19 mouse cellular contexts compared by ENCODE assay signal in the genomic region with DNA sequence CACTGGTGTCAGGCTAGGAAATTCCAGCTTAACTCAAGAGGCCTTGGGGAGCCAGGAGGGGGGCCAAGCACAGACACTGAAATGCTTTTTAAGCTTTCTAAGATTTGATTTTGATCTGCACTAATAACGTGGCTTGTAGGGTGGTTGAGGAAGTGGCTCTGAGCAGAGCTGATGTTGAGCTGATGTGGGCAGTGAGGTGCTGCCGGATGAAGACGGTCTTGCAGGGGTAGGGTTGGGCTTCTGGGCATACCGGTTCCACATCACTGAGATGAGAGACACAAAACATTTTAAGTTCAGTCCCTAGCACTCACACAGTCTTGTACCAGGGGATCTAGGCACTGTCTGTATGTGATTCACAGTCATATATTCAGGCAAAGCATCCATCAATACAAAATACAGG.
"Had no signal": no experiment of that assay in that cellular context is flagged by ENCODE, and none has a peak within 500 bp of the region (broad histone marks: within the 10 kb centered on the region; RNA-seq: fewer than 3 reads in every experiment).

No protein-coding gene starts in this region.

- H3K9ac ChIP-seq: intestine, embryonic 15.5 days; kidney, embryonic 15.5 days; limb, embryonic 12.5 days; limb, embryonic 15.5 days; liver, embryonic 12.5 days; liver, embryonic 15.5 days; midbrain, embryonic 13.5 days; stomach, embryonic 15.5 days had no signal

- H3K4me1 ChIP-seq: midbrain, embryonic 13.5 days had no signal

- H3K27me3 ChIP-seq: intestine, embryonic 15.5 days; kidney, embryonic 15.5 days; limb, embryonic 12.5 days; limb, embryonic 15.5 days; liver, embryonic 12.5 days; liver, embryonic 15.5 days; midbrain, embryonic 13.5 days; stomach, embryonic 15.5 days had no signal

- DNase-seq: kidney, adult 11 months; kidney, adult 8-10 months; kidney, postnatal 10 days; kidney, postnatal 36 days; layer of hippocampus, postnatal 36 days; left cerebral cortex, postnatal 4 days; lung, adult 2 months; lung, postnatal 14 days; thymus, postnatal 25 days had no signal

- H3K9me3 ChIP-seq: intestine, embryonic 15.5 days; kidney, embryonic 15.5 days; limb, embryonic 12.5 days; limb, embryonic 15.5 days; liver, embryonic 12.5 days; liver, embryonic 15.5 days; midbrain, embryonic 13.5 days; stomach, embryonic 15.5 days had no signal

- ATAC-seq: intestine, embryonic 15.5 days; liver, embryonic 12.5 days; midbrain, embryonic 13.5 days; midbrain, embryonic 16.5 days had no signal

- H3K27ac ChIP-seq: intestine, embryonic 15.5 days; left cerebral cortex, adult 2 months; limb, embryonic 12.5 days; limb, embryonic 15.5 days; liver, embryonic 12.5 days; liver, embryonic 15.5 days; midbrain, embryonic 13.5 days; stomach, embryonic 15.5 days had no signal

- H3K4me3 ChIP-seq: intestine, embryonic 15.5 days; kidney, embryonic 15.5 days; left cerebral cortex, adult 2 months; limb, embryonic 12.5 days; limb, embryonic 15.5 days; liver, embryonic 12.5 days; liver, embryonic 15.5 days; midbrain, embryonic 13.5 days; stomach, embryonic 15.5 days had no signal

- H3K4me2 ChIP-seq: intestine, embryonic 15.5 days; kidney, embryonic 15.5 days; limb, embryonic 12.5 days; limb, embryonic 15.5 days; liver, embryonic 12.5 days; liver, embryonic 15.5 days; midbrain, embryonic 13.5 days; stomach, embryonic 15.5 days had no signal
